Mouse (Mus musculus): ENCODE measurements at regions not wholly inside any gene's neighbourhood (a gene's known extent, or its start where the extent isn't known, plus 50 kb on each side); places are given as distances from the start of the nearest gene placed in this dataset.

GRCm38 (mm10) chr5:119498431-119498830, 172.0 kb upstream of the Tbx3 start:
- TF ChIP-seq CTCF (IDR thresholded peaks at IDR 0.05; ENCODE audit: low read depth), result no peak
- Histone ChIP-seq H3K27ac (no peak overlapping the region), H3K27me3 (ENCODE audit: insufficient read depth, low read length) (no peaks in the 10 kb centered on the region), H3K4me1 (ENCODE audit: insufficient read depth, low read length) (no peaks in the 10 kb centered on the region), H3K36me3 (ENCODE audit: insufficient read depth, low read length) (no peaks in the 10 kb centered on the region), H3K4me3 (ENCODE audit: low read length) (no peak overlapping the region), H3K9me3 (ENCODE audit: low read length) (no peaks in the 10 kb centered on the region), H3K9ac (replicated peaks; ENCODE audit: low read length) (no peak overlapping the region), H3K4me2 (ENCODE audit: low read depth, low read length) (no peak overlapping the region)
- WGBS, result 72% methylated on average over 6 of the region's 6 CpGs
- DNase-seq (ENCODE audit: low spot score), result no peak
- ATAC-seq, result no peak

GRCm38 (mm10) chr5:119507709-119508108, 162.8 kb upstream of the Tbx3 start:
- no peak overlapping the region for H3K4me2 ChIP-seq (ENCODE audit: low read depth, low read length)
- ATAC-seq, result no peak
- H3K4me1 ChIP-seq (ENCODE audit: insufficient read depth, low read length), result no peaks in the 10 kb centered on the region
- no peaks in the 10 kb centered on the region for H3K36me3 ChIP-seq (ENCODE audit: insufficient read depth, low read length)
- no peak for DNase-seq (ENCODE audit: low spot score)
- no peak overlapping the region for H3K4me3 ChIP-seq (ENCODE audit: low read length)
- H3K9me3 ChIP-seq (ENCODE audit: low read length), result no peaks in the 10 kb centered on the region
- no peak for TF ChIP-seq CTCF (IDR thresholded peaks at IDR 0.05; ENCODE audit: low read depth)
- no peak overlapping the region for H3K9ac ChIP-seq (replicated peaks; ENCODE audit: low read length)
- H3K27me3 ChIP-seq (ENCODE audit: insufficient read depth, low read length), result no peaks in the 10 kb centered on the region
- WGBS, result 85% methylated on average over 14 of the region's 14 CpGs
- H3K27ac ChIP-seq, result no peak overlapping the region

- H3K4me1 ChIP-seq (ENCODE audit: insufficient read depth, low read length), result no peaks in the 10 kb centered on the region
- H3K36me3 ChIP-seq (ENCODE audit: insufficient read depth, low read length), result no peaks in the 10 kb centered on the region
- H3K9me3 ChIP-seq (ENCODE audit: low read length), result no peaks in the 10 kb centered on the region
- H3K9ac ChIP-seq (replicated peaks; ENCODE audit: low read length), result no peak overlapping the region
- H3K4me3 ChIP-seq (ENCODE audit: low read length), result no peak overlapping the region
- ATAC-seq, result no peak
- no peak for TF ChIP-seq CTCF (IDR thresholded peaks at IDR 0.05; ENCODE audit: low read depth)
- H3K4me2 ChIP-seq (ENCODE audit: low read depth, low read length), result no peak overlapping the region
- no peaks in the 10 kb centered on the region for H3K27me3 ChIP-seq (ENCODE audit: insufficient read depth, low read length)
- WGBS, result 64% methylated on average over 19 of the region's 19 CpGs
- no peak for DNase-seq (ENCODE audit: low spot score)
- no peak overlapping the region for H3K27ac ChIP-seq
Observed at GRCm38 (mm10) chr5:119518506-119519252, 151.8 kb upstream of the Tbx3 start.

- H3K4me1 ChIP-seq (ENCODE audit: insufficient read depth, low read length), result no peaks in the 10 kb centered on the region
- WGBS, result 35% methylated on average over 4 of the region's 4 CpGs
Observed at GRCm38 (mm10) chr5:119524171-119524570, 146.3 kb upstream of the Tbx3 start.

GRCm38 (mm10) chr5:119525960-119526359, 144.5 kb upstream of the Tbx3 start:
- H3K4me2 ChIP-seq (ENCODE audit: low read depth, low read length), result no peak overlapping the region
- no peak overlapping the region for H3K4me3 ChIP-seq (ENCODE audit: low read length)
- 37% methylated on average over 4 of the region's 5 CpGs for whole genome bisulfite sequencing
- H3K4me1 ChIP-seq (ENCODE audit: insufficient read depth, low read length), result no peaks in the 10 kb centered on the region
- H3K27me3 ChIP-seq (ENCODE audit: insufficient read depth, low read length), result no peaks in the 10 kb centered on the region
- DNase-seq (ENCODE audit: low spot score), result no peak
- H3K27ac ChIP-seq, result no peak overlapping the region
- no peaks in the 10 kb centered on the region for H3K9me3 ChIP-seq (ENCODE audit: low read length)
- H3K36me3 ChIP-seq (ENCODE audit: insufficient read depth, low read length), result no peaks in the 10 kb centered on the region
- no peak for ATAC-seq
- TF ChIP-seq CTCF (IDR thresholded peaks at IDR 0.05; ENCODE audit: low read depth), result no peak
- H3K9ac ChIP-seq (replicated peaks; ENCODE audit: low read length), result no peak overlapping the region

More at GRCm38 (mm10) chr5:119524171-119524570, 146.3 kb upstream of the Tbx3 start:
- Histone ChIP-seq H3K4me3 (ENCODE audit: low read length) (no peak overlapping the region), H3K9me3 (ENCODE audit: low read length) (no peaks in the 10 kb centered on the region), H3K36me3 (ENCODE audit: insufficient read depth, low read length) (no peaks in the 10 kb centered on the region), H3K27me3 (ENCODE audit: insufficient read depth, low read length) (no peaks in the 10 kb centered on the region), H3K4me2 (ENCODE audit: low read depth, low read length) (no peak overlapping the region), H3K9ac (replicated peaks; ENCODE audit: low read length) (no peak overlapping the region), H3K27ac (no peak overlapping the region)
- DNase-seq (ENCODE audit: low spot score) (no peak), ATAC-seq (no peak)
- TF ChIP-seq CTCF (IDR thresholded peaks at IDR 0.05; ENCODE audit: low read depth), result no peak

GRCm38 (mm10) chr5:119530009-119530408, 140.5 kb upstream of the Tbx3 start:
- H3K27ac ChIP-seq, result no peak overlapping the region
- WGBS, result 47% methylated on average over 8 of the region's 8 CpGs
- DNase-seq (ENCODE audit: low spot score), result no peak

GRCm38 (mm10) chr5:119534946-119535345, 135.5 kb upstream of the Tbx3 start:
- Histone ChIP-seq H3K4me2 (ENCODE audit: low read depth, low read length) (no peak overlapping the region), H3K27ac (no peak overlapping the region), H3K4me1 (ENCODE audit: insufficient read depth, low read length) (no peaks in the 10 kb centered on the region), H3K4me3 (ENCODE audit: low read length) (no peak overlapping the region), H3K27me3 (ENCODE audit: insufficient read depth, low read length) (no peaks in the 10 kb centered on the region), H3K36me3 (ENCODE audit: insufficient read depth, low read length) (no peaks in the 10 kb centered on the region), H3K9ac (replicated peaks; ENCODE audit: low read length) (no peak overlapping the region), H3K9me3 (ENCODE audit: low read length) (no peaks in the 10 kb centered on the region)
- DNase-seq (ENCODE audit: low spot score) (no peak), ATAC-seq (no peak)
- WGBS, result 56% methylated on average over 5 of the region's 5 CpGs
- no peak for TF ChIP-seq CTCF (IDR thresholded peaks at IDR 0.05; ENCODE audit: low read depth)

More at GRCm38 (mm10) chr5:119530009-119530408, 140.5 kb upstream of the Tbx3 start:
- H3K9ac ChIP-seq (replicated peaks; ENCODE audit: low read length), result no peak overlapping the region
- no peaks in the 10 kb centered on the region for H3K27me3 ChIP-seq (ENCODE audit: insufficient read depth, low read length)
- no peak for ATAC-seq
- H3K4me1 ChIP-seq (ENCODE audit: insufficient read depth, low read length), result no peaks in the 10 kb centered on the region
- H3K36me3 ChIP-seq (ENCODE audit: insufficient read depth, low read length), result no peaks in the 10 kb centered on the region
- no peaks in the 10 kb centered on the region for H3K9me3 ChIP-seq (ENCODE audit: low read length)
- no peak for TF ChIP-seq CTCF (IDR thresholded peaks at IDR 0.05; ENCODE audit: low read depth)
- no peak overlapping the region for H3K4me3 ChIP-seq (ENCODE audit: low read length)
- H3K4me2 ChIP-seq (ENCODE audit: low read depth, low read length), result no peak overlapping the region
